Mouse (Mus musculus): ENCODE measurements at regions not wholly inside any gene's neighbourhood (a gene's known extent, or its start where the extent isn't known, plus 50 kb on each side); places are given as distances from the start of the nearest gene placed in this dataset.

DNA sequence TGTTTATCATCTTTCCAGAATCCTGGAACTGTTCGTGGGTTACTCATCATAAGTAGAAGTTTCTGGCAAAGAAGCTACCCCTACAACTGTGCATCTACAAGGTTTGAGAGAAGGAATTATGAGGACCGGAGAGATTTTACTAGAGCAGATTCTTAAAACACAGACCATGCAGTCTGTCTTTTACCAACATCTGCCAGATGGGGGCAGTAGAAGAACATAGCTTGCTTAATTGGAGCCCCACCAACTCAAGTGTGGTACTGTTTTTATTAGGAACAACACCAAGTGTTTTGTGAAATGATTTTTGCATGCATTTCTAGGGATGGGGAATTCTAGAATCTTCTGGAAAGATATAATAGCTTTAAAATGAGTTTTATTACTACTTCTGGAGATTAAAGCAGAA, 110.6 kb upstream of the Ccng1 start:
- no peak for TF ChIP-seq CTCF (conservative IDR thresholded peaks at IDR 0.05; ENCODE audit: insufficient read depth, insufficient read length, low read depth, low read length)
- no peak for TF ChIP-seq POLR2A (IDR thresholded peaks at IDR 0.05; ENCODE audit: low read depth, low read length)

Measured in kidney, adult 2 months (tissue).